Mouse (Mus musculus) embryonic facial prominence, embryonic 10.5 days (tissue): ENCODE results near the gene Cldn2. TPM values are rescaled to one million over a fixed set of nuclear protein-coding genes. Genes with fewer than 3 reads are reported as not detected.

Experiments used
- polyA plus RNA-seq: library from polyadenylated mRNA; unstranded; fragments of >200 nt; fragmentation: Nextera tagmentation; extraction: Ambion mirVana; gene quantifications from 2 replicates; pipeline ENCODE4 v1.2.1, GENCODE M21; 2016

Gene Cldn2
- polyA plus RNA-seq, 1 experiment from 2014 or later = 0.15 TPM

Other genes with a start within 250 kb of the Cldn2 start
- gene Rnf128, start 237.5 kb upstream of the Cldn2 start, polyA plus RNA-seq = 3.5 and 4.0 TPM in 2 replicates
- 0.74 and 1.1 TPM in 2 replicates for gene Tbc1d8b, start 115.8 kb upstream of the Cldn2 start, polyA plus RNA-seq
- gene Gm15013, start 86.3 kb upstream of the Cldn2 start, polyA plus RNA-seq = 0.84 TPM in 1 of 2 replicates, not detected in the other
- gene Ripply1, start 18.5 kb upstream of the Cldn2 start, polyA plus RNA-seq = 0.25 TPM in 1 of 2 replicates, not detected in the other
- gene Morc4, start 70.8 kb downstream of the Cldn2 start, polyA plus RNA-seq = 8.6 and 9.1 TPM in 2 replicates
- gene Rbm41, start 197.8 kb downstream of the Cldn2 start, polyA plus RNA-seq = 5.6 and 6.5 TPM in 2 replicates